ENCODE assay signal across 10 mouse cellular contexts in the genomic region with DNA sequence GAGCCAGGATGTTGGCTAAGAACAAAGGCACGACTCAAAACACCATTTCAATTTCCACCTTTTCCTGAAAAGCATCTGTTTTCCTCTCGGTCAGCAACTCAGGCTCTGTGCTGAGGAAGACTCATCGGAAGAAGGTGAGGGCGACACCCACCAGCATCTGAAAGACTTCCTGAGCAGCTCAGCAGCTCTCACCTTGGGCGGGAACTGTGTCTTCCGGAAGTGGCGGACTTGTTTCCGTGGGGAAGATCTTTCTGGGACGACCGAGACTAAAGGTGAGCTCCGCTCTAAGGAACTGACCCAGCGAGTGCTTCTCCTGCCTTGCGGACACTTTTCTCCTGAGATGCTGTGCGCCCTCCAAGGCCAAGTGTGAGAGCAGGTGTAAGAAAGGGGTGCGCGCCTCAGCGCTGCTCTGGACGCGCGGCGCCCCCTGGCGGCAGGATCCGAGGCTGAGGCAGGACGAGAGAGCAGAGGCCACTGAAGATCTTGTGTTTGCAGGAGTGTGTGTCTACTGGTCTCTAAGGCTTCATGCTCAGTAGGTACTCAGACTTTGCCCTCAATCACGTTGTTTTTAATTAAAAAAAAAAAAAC. TPM values are rescaled to one million over a fixed set of nuclear protein-coding genes. Genes with fewer than 3 reads are reported as not detected.
A peak's percentile ranks its signal among the peaks of the same experiment; 100 is the strongest.
DNase-seq lines count a peak whose midpoint lies in the region; ATAC-seq and TF ChIP-seq lines count a peak whose summit lies in the region.
"Not testable (repeated sequence)": the region's sequence is repeated elsewhere in the genome, so short reads cannot be mapped to it uniquely, and the experiment has no call there.
"Had no signal": no experiment of that assay in that cellular context is flagged by ENCODE, and none has a peak within 500 bp of the region (broad histone marks: within the 10 kb centered on the region; RNA-seq: fewer than 3 reads in every experiment).

No protein-coding gene starts in this region.

- peak; percentile 56 to 62 for ATAC-seq in hematopoietic stem cell, adult 5-6 weeks (replicated peaks in 1 of 2; ENCODE audit: insufficient read depth in 1 of 2, low FRiP score in 2 of 2, low TSS enrichment in 1 of 2, low read depth in 1 of 2, poor library complexity in 2 of 2, severe bottlenecking in 2 of 2)

- peak overlapping the region; percentile 3 to 34; a peak in 2 of 4 replicates for H3K4me3 ChIP-seq in ES-E14 (ENCODE audit: insufficient read depth in 1 of 2, low read depth in 1 of 2, low read length in 2 of 2, poor library complexity in 1 of 2, severe bottlenecking in 1 of 2)
- not testable (repeated sequence) for H3K4me3 ChIP-seq in embryonic facial prominence, embryonic 10.5 days; spleen, adult 2 months (ENCODE audit: extremely low read depth, insufficient read depth, insufficient read length)

- not testable (repeated sequence) for H3K27me3 ChIP-seq in embryonic facial prominence, embryonic 10.5 days (replicated peaks; ENCODE audit: low read depth, poor library complexity, severe bottlenecking); spleen, adult 2 months (ENCODE audit: control insufficient read depth, insufficient read depth, low read length)

- in situ Hi-C loops in ES-E14 (cut with MboI; ENCODE audit: low sequenced_read_pairs in 2 of 2, unreplicated experiment in 2 of 2): not testable (repeated sequence)

- not testable (repeated sequence) for DNase-seq in ES-E14 (ENCODE audit: low read depth, low spot score); brain, embryonic 14.5 days (ENCODE audit: low read depth); spleen, adult 2 months (ENCODE audit: low read depth in 1 of 2, low spot score in 2 of 2)
- peak; percentile 12 for DNase-seq in embryonic facial prominence, embryonic 10.5 days (ENCODE audit: low spot score)
- DNase-seq in layer of hippocampus, adult 11-12 months (ENCODE audit: low spot score): peak; percentile 20
- peak; percentile 38 for DNase-seq in lung, postnatal 36 days

- not testable (repeated sequence) for H3K9me3 ChIP-seq in ES-E14 (ENCODE audit: control insufficient read depth, insufficient read depth, low read depth, low read length)
- H3K9me3 ChIP-seq in embryonic facial prominence, embryonic 10.5 days: peaks cover 17% of the 10 kb centered on the region; the same call in 1 of the 2 replicates

- H3K27ac ChIP-seq in ES-E14 (ENCODE audit: insufficient read depth, low read depth, low read length, poor library complexity, severe bottlenecking); embryonic facial prominence, embryonic 10.5 days (replicated peaks); spleen, adult 2 months (ENCODE audit: insufficient read depth, low read length): not testable (repeated sequence)

- WGBS in embryonic facial prominence, embryonic 10.5 days: 70% methylated on average over 25 of the region's 25 CpGs
- 75% methylated on average over 25 of the region's 25 CpGs for WGBS in spleen, adult 2 months

- TF ChIP-seq POLR2A in brain, embryonic 14.5 days (IDR thresholded peaks at IDR 0.05; ENCODE audit: borderline replicate concordance, extremely low read depth, insufficient read depth, insufficient read length, poor library complexity, severe bottlenecking); spleen, adult 2 months (IDR thresholded peaks at IDR 0.05; ENCODE audit: low read depth, low read length): not testable (repeated sequence)

- not testable (repeated sequence) for H3K4me1 ChIP-seq in ES-E14 (ENCODE audit: control insufficient read depth in 2 of 2, insufficient read depth in 2 of 2, low read length in 2 of 2, poor library complexity in 1 of 2); embryonic facial prominence, embryonic 10.5 days; spleen, adult 2 months (ENCODE audit: control insufficient read depth, insufficient read depth, insufficient read length)

- TF ChIP-seq CTCF in brain, embryonic 14.5 days (IDR thresholded peaks at IDR 0.05; ENCODE audit: borderline replicate concordance, extremely low read depth, insufficient read depth, insufficient read length): peak; percentile 39; the same call in 1 of the 2 replicates
- peak; percentile 40; the same call in 1 of the 2 replicates for TF ChIP-seq CTCF in spleen, adult 2 months (IDR thresholded peaks at IDR 0.05; ENCODE audit: extremely low read depth, insufficient read depth, insufficient read length, insufficient replicate concordance)

- H3K36me3 ChIP-seq in ES-E14 (ENCODE audit: control insufficient read depth, insufficient read depth, low read length, poor library complexity, severe bottlenecking); embryonic facial prominence, embryonic 10.5 days (replicated peaks); spleen, adult 2 months (ENCODE audit: control insufficient read depth, insufficient read depth, low read length): not testable (repeated sequence)

- not testable (repeated sequence) for H3K9ac ChIP-seq in ES-E14 (ENCODE audit: insufficient read depth, low read depth, low read length, poor library complexity, severe bottlenecking)

RNA-seq across cellular contexts. Expression of a gene that starts 9.5 kb away (rescaled TPM):
- total RNA-seq in ES-E14 (2012; rRNA removed): 6.0 and 6.8 TPM in 2 replicates
- polyA plus RNA-seq in brain, embryonic 14.5 days (2012; rRNA removed): 4.5 and 5.5 TPM in 2 replicates
- 2.8 and 3.3 TPM in 2 replicates for polyA plus RNA-seq in embryonic facial prominence, embryonic 10.5 days (2016; fragmentation: Nextera tagmentation; extraction: Ambion mirVana)
- 1.8 and 4.4 TPM in 2 replicates for total RNA-seq in hematopoietic stem cell, adult 5-6 weeks (2017)
- polyA plus RNA-seq in spleen, adult 2 months (2012; rRNA removed): 1.5 and 1.8 TPM in 2 replicates

RNA-seq across cellular contexts. Expression of a gene that starts 16.5 kb away (rescaled TPM):
- total RNA-seq in ES-E14 (2012; rRNA removed): 17.2 and 25.3 TPM in 2 replicates
- polyA plus RNA-seq in brain, embryonic 14.5 days (2012; rRNA removed): 35.5 and 40.7 TPM in 2 replicates
- polyA plus RNA-seq in embryonic facial prominence, embryonic 10.5 days (2016; fragmentation: Nextera tagmentation; extraction: Ambion mirVana): 29.0 and 36.7 TPM in 2 replicates
- 37.2 and 68.0 TPM in 2 replicates for total RNA-seq in hematopoietic stem cell, adult 5-6 weeks (2017)
- polyA plus RNA-seq in spleen, adult 2 months (2012; rRNA removed): 6.7 and 7.2 TPM in 2 replicates

RNA-seq across cellular contexts. Expression of a gene that starts 20.3 kb away (rescaled TPM):
- total RNA-seq in ES-E14 (2012; rRNA removed): 1.1 and 2.7 TPM in 2 replicates
- polyA plus RNA-seq in brain, embryonic 14.5 days (2012; rRNA removed): 16.5 and 17.1 TPM in 2 replicates
- 3.8 and 5.5 TPM in 2 replicates for polyA plus RNA-seq in embryonic facial prominence, embryonic 10.5 days (2016; fragmentation: Nextera tagmentation; extraction: Ambion mirVana)
- total RNA-seq in hematopoietic stem cell, adult 5-6 weeks (2017): 6.0 and 7.2 TPM in 2 replicates
- 8.1 and 8.6 TPM in 2 replicates for polyA plus RNA-seq in spleen, adult 2 months (2012; rRNA removed)

RNA-seq across cellular contexts. Expression of a gene that starts 26.2 kb away (rescaled TPM):
- 1.0 and 2.1 TPM in 2 replicates for total RNA-seq in ES-E14 (2012; rRNA removed)
- polyA plus RNA-seq in brain, embryonic 14.5 days (2012; rRNA removed): 0.03 and 0.10 TPM in 2 replicates
- polyA plus RNA-seq in embryonic facial prominence, embryonic 10.5 days (2016; fragmentation: Nextera tagmentation; extraction: Ambion mirVana): not detected in 2 replicates
- not detected in 2 replicates for total RNA-seq in hematopoietic stem cell, adult 5-6 weeks (2017)
- 0.02 TPM in 1 of 2 replicates, not detected in the other for polyA plus RNA-seq in spleen, adult 2 months (2012; rRNA removed)
- polyA plus RNA-seq: heart, embryonic 11.5 days; hindbrain, embryonic 14.5 days; myocyte had no signal
